Mouse (Mus musculus) heart, embryonic 16.5 days (tissue): Measurements from ENCODE around the gene Ptprs. TPM values are rescaled to one million over a fixed set of nuclear protein-coding genes. Genes with fewer than 3 reads are reported as not detected.
A peak's percentile ranks its signal among the peaks of the same experiment; 100 is the strongest.

Source experiments
- ATAC-seq: fragments of 200-750 bp; cut with Nextera tagmentation; replicated peaks from 2 replicates; pipeline ENCODE4 v1.8.0; 2017; ENCODE audit warnings: moderate number of reproducible peaks; ENCODE audit not compliant: insufficient read depth, low FRiP score; ENCODE audit errors: extremely low read depth
- H3K27ac ChIP-seq: fragments of 300-500 bp; sonication (generic); 2 replicates; pipeline ENCODE4 v1.5.1; 2014; ENCODE audit warnings: mild to moderate bottlenecking, low read length, control low read depth, moderate library complexity
- H3K27me3 ChIP-seq: fragments of 300-500 bp; sonication (generic); 2 replicates; pipeline ENCODE4 v1.6.1; 2014; ENCODE audit warnings: low read length, mixed read lengths; ENCODE audit not compliant: control insufficient read depth, insufficient read depth
- H3K36me3 ChIP-seq: fragments of 300-500 bp; sonication (generic); 2 replicates; pipeline ENCODE4 v1.6.1; 2014; ENCODE audit not compliant: control insufficient read depth, insufficient read depth
- H3K4me1 ChIP-seq: fragments of 300-500 bp; sonication (generic); 2 replicates; pipeline ENCODE4 v1.6.1; 2014; ENCODE audit warnings: low read length, mixed read lengths; ENCODE audit not compliant: control insufficient read depth, insufficient read depth
- H3K4me2 ChIP-seq: fragments of 300-500 bp; sonication (generic); 2 replicates; pipeline ENCODE4 v1.6.1; 2014; ENCODE audit warnings: low read depth, mild to moderate bottlenecking, control low read depth, low read length
- H3K4me3 ChIP-seq: fragments of 300-500 bp; sonication (generic); 2 replicates; pipeline ENCODE4 v1.5.1; 2014; ENCODE audit warnings: mild to moderate bottlenecking, control low read depth, low read length
- H3K9ac ChIP-seq: fragments of 300-500 bp; sonication (generic); 2 replicates; pipeline ENCODE4 v1.6.1; 2014; ENCODE audit warnings: low read length, control low read depth
- H3K9me3 ChIP-seq: fragments of 300-500 bp; sonication (generic); replicated peaks from 2 replicates; pipeline ENCODE4 v1.6.1; 2016; ENCODE audit warnings: low read length; ENCODE audit not compliant: control insufficient read depth
- WGBS: fragments of 180-500 bp; shearing (Covaris S2); extraction: QIAGEN DNeasy Blood & Tissue Kit; methylation state at CpG from one replicate; pipeline ENCODE4 v1.1.7; 2014; 5-methylcytosine and 5-hydroxymethylcytosine counted together
- polyA plus RNA-seq: library from polyadenylated mRNA; unstranded; fragments of >200 nt; fragmentation: Nextera tagmentation; extraction: Ambion mirVana; gene quantifications from 2 replicates; pipeline ENCODE4 v1.2.1, GENCODE M21; 2015

Ptprs gene
- polyA plus RNA-seq, 1 experiment from 2014 or later: 33.9 TPM

DNA sequence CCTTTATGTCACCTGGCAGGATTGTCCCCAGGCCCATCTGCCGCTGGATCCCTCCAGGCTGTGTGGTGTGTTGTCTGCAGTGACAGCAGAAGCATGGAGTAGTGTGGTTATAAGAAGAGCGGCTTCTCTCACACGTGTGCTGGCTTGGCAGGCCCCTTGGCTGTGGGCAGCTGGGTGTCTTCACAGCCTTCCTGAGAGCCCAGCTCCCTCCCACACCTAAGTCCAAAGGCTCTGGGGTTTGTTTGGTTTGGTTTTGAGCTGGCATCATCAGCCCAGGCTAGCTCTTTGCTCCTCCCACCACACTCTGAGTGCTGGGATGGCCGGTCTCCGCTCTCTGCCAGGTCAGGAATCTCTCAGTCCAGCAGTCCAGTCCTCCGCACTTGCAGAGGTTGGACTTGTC, 83.0 kb downstream of the Ptprs start:
- 92% methylated on average over 6 of the region's 6 CpGs for WGBS
- H3K27me3 ChIP-seq: no peaks in the 10 kb centered on the region
- H3K4me3 ChIP-seq: no peak overlapping the region
- peaks cover 51% of the 10 kb centered on the region for H3K36me3 ChIP-seq
- ATAC-seq: no peak
- H3K4me2 ChIP-seq: no peak overlapping the region
- H3K9me3 ChIP-seq: no peaks in the 10 kb centered on the region
- H3K27ac ChIP-seq: no peak overlapping the region
- no peak overlapping the region for H3K9ac ChIP-seq
- no peaks in the 10 kb centered on the region for H3K4me1 ChIP-seq

DNA sequence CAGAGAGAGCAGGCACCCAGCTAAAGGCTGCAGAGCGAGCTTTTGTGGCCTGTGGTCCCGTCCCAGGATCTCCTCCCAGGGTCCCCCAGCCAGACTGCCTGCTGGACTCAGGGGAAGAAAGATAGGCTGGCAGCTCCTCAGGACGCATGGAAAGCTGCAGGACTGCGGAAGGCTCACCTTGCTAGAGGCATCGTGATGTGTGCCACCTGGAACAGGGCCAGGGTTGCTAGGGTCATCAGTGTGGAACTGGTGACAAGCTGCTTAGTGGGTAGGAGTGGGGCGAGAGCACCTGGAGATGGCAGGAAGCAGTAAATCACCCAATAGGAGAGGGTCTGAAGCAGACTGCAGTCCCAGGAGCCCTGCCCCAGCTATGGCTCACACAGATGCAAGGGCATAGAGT, 88.7 kb downstream of the Ptprs start:
- Histone ChIP-seq H3K4me1 (no peaks in the 10 kb centered on the region), H3K36me3 (peaks cover 31% of the 10 kb centered on the region), H3K9me3 (no peaks in the 10 kb centered on the region), H3K4me3 (no peak overlapping the region), H3K27ac (no peak overlapping the region), H3K9ac (no peak overlapping the region), H3K27me3 (no peaks in the 10 kb centered on the region), H3K4me2 (no peak overlapping the region)
- WGBS: 86% methylated on average over 6 of the region's 6 CpGs
- no peak for ATAC-seq

DNA sequence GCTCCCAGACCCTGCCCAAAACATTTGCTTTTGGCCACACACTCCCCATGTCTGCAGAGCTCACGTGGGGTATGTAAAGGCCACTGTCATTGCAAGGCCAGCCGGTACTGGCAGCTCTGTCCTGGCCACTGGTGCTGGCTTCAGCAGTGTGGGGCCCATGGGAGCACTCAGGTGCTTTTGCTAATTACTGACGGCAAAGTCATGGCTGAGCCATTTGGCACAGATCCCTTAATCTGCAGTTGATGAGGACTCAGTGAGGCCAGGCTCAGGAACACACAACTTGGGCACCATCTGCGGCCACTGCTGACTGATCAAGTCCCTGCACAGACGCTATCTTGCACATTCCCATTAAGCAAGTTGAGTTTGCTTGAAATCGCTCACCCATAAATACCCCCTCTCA, 91.4 kb downstream of the Ptprs start:
- Histone ChIP-seq H3K36me3 (peaks cover 22% of the 10 kb centered on the region), H3K27ac (no peak overlapping the region), H3K4me2 (no peak overlapping the region), H3K9ac (no peak overlapping the region), H3K4me3 (no peak overlapping the region), H3K9me3 (no peaks in the 10 kb centered on the region), H3K4me1 (no peaks in the 10 kb centered on the region), H3K27me3 (no peaks in the 10 kb centered on the region)
- WGBS: 83% methylated on average over 6 of the region's 6 CpGs
- ATAC-seq: 0 out of 2 replicates have a peak, but pooled peaks have one; percentile 15

DNA sequence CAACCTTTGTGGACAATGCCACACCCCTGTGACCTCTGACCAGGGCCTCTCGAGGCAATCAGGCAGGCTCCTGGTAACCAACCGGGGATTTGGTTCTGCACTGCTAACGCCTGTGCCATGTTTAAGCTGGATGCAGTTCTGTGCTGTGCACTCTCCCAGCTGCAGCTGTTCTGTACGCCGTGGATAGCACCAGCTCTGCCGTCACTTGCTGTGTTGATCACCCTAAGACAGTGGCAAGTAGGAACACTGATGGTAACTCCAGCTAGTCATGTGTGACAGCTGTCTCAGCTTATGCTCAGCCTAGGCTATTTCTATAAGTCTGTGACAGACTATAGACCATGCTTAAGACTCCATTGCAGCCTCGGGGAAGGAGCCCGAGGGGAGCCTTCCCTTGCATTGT, 93.3 kb downstream of the Ptprs start:
- WGBS: 86% methylated on average over 8 of the region's 8 CpGs
- Histone ChIP-seq H3K4me2 (no peak overlapping the region), H3K36me3 (peaks cover 18% of the 10 kb centered on the region), H3K9me3 (no peaks in the 10 kb centered on the region), H3K4me1 (no peaks in the 10 kb centered on the region), H3K27me3 (no peaks in the 10 kb centered on the region), H3K27ac (no peak overlapping the region), H3K9ac (no peak overlapping the region), H3K4me3 (no peak overlapping the region)
- no peak for ATAC-seq

DNA sequence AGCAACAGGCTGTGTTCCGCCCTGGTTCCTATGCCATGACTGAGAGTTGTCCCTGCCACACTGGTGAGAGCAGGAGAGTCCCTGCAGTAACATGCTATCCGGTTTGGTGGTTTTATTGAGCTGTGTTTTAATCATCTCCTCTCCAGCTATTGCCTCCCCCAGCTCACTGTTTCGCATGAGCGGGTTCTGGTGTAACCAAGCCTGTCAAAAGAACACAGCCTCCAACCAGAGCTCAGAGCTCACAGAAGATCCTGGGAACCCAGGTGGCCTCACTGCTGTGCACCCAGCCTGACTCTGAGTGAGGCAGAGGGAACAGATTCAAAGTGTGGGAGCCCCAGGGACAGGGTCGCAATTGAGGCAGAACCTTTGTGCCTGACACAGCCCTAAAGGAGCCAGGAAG, 95.1 kb downstream of the Ptprs start:
- Histone ChIP-seq H3K9ac (no peak overlapping the region), H3K4me3 (no peak overlapping the region), H3K27me3 (no peaks in the 10 kb centered on the region), H3K9me3 (no peaks in the 10 kb centered on the region), H3K36me3 (peaks cover 14% of the 10 kb centered on the region), H3K4me2 (no peak overlapping the region), H3K27ac (no peak overlapping the region), H3K4me1 (no peaks in the 10 kb centered on the region)
- ATAC-seq: no peak
- 86% methylated on average over 5 of the region's 5 CpGs for WGBS

DNA sequence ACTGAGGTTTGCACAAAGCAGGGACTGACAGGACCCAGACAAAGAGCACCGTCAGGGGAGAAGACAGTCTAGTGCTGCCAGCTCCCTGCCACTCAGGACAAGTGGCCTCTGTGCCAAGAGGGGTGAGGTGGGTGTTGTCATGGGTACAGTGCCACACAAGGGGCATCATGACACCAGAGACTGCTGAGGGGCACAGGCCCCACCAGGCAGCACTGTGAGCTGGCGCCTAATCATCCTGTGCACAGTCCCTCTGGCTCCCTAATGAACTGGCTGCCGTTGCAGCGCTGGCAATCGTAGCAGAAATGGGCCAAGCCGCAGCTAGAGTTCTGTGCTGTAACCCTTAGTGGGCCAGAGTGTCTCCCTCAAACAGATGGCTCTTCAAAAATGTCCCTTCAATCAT, 96.0 kb downstream of the Ptprs start:
- H3K9ac ChIP-seq: no peak overlapping the region
- H3K9me3 ChIP-seq: no peaks in the 10 kb centered on the region
- no peaks in the 10 kb centered on the region for H3K27me3 ChIP-seq
- no peak overlapping the region for H3K27ac ChIP-seq
- ATAC-seq: no peak
- no peak overlapping the region for H3K4me3 ChIP-seq
- H3K4me1 ChIP-seq: no peaks in the 10 kb centered on the region
- peaks cover 18% of the 10 kb centered on the region for H3K36me3 ChIP-seq
- WGBS: 69% methylated on average over 6 of the region's 6 CpGs
- no peak overlapping the region for H3K4me2 ChIP-seq

DNA sequence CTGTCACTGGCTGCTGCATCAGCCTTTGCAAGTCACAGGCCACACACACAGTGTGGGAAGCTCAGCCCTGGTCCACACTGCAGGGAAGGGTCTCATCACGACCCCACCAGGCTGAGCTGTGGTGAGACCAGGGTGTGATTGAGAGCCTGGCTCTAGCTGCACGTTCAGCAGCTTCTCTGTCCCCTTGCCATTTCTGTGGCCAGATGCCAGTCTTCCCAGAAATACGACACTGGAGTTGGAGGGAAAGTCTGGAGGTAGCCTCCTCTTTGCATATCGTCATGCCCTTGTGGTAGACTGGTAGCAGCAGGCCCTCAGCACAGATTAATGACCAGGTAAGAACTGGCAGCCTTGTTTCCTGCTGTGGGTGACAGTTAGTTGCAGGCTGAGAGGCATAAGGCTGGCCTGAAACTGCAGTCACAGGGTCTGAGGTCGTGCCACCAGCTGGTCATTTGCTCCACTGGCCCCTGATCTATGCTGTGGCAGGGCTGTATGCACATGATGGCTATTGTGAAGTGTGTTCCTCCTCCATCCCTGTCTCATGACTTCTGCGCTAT, 96.9 kb downstream of the Ptprs start:
- H3K9ac ChIP-seq: no peak overlapping the region
- no peak overlapping the region for H3K27ac ChIP-seq
- H3K36me3 ChIP-seq: peaks cover 18% of the 10 kb centered on the region
- H3K4me3 ChIP-seq: no peak overlapping the region
- 71% methylated on average over 6 of the region's 6 CpGs for WGBS
- H3K9me3 ChIP-seq: no peaks in the 10 kb centered on the region
- H3K4me1 ChIP-seq: no peaks in the 10 kb centered on the region
- no peak overlapping the region for H3K4me2 ChIP-seq
- no peaks in the 10 kb centered on the region for H3K27me3 ChIP-seq
- ATAC-seq: no peak

DNA sequence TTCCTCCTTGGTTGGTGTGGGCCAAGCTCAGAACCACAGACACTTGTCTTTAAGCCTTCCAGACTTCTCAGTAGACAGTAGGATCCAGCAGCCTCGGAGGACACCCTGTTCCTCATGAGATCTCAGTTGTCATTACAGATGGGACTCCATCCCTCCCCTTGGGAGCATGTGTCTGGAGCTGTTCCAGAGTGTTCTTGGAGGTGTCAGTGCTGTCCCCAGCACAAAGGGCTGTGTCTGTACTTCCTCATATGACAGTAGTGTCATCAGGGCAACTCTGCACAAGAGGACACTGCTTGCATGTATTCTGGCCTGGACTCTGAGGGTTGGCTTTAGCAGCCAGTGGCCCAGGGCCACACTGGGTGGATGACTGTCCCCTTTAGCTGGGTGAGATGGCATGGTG, 101.4 kb downstream of the Ptprs start:
- Histone ChIP-seq H3K9ac (no peak overlapping the region), H3K36me3 (peaks cover 13% of the 10 kb centered on the region), H3K27me3 (no peaks in the 10 kb centered on the region), H3K4me3 (no peak overlapping the region), H3K9me3 (no peaks in the 10 kb centered on the region), H3K27ac (no peak overlapping the region), H3K4me2 (no peak overlapping the region), H3K4me1 (0 out of 2 replicates have a peak, but pooled peaks cover 4% of the 10 kb centered on the region)
- 73% methylated on average over 1 of the region's 1 CpGs for WGBS
- no peak for ATAC-seq

DNA sequence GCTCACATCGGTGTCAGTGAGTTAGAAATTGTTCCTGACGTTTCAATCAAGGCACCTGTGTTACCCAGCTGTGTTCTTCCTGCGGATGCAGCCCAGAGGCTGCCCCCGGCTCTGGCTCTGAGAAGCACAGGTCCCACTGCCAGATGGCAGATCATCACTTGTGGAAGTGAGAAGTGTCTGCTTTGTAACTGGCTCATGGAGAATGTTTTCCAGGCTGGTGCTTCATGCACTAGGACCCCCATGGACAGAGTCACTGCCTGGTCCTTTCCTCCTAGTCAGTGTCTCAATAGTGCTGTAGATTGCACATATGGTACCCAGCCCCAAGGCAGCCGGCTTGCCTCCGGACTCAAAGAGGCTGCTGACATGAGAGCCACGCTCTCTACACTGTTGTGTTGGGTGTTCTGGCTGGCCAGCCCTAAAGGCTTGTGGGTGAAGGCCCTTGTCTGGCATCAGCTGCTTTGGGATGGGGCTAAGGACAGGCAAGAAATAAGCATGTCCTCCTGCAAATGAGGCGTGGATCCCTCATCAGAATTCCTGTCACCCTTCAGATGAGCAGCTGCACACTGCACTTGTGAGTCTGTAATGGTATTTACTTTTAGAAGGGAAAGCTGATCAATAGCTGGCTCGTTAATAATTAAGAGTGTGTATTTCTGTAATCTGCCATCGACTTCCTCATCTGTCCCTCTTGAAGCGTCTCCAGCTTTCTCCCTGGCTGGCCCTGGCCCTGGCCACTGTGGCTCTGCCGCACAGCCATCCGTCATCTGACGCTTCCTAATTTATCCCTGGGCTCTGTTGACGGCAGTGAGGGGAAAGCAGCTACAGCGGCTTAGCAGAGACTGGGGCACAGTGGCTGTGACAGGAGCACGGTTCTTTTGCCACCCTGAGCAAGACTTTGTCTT, 102.9 kb downstream of the Ptprs start:
- 57% methylated on average over 17 of the region's 17 CpGs for WGBS
- H3K4me2 ChIP-seq: no peak overlapping the region
- H3K36me3 ChIP-seq: peaks cover 13% of the 10 kb centered on the region
- H3K27me3 ChIP-seq: no peaks in the 10 kb centered on the region
- H3K4me1 ChIP-seq: 0 out of 2 replicates have a peak, but pooled peaks cover 4% of the 10 kb centered on the region
- no peaks in the 10 kb centered on the region for H3K9me3 ChIP-seq
- H3K9ac ChIP-seq: no peak overlapping the region
- H3K27ac ChIP-seq: no peak overlapping the region
- 0 out of 2 replicates have a peak, but pooled peaks have one; percentile 38 for ATAC-seq
- H3K4me3 ChIP-seq: no peak overlapping the region
